Mouse (Mus musculus) mature B cell (primary cell): Measurements from ENCODE around the gene Srgn.

ENCODE experiments used
- in situ Hi-C: fragments of 300-500 bp; cut with MboI; formaldehyde crosslinking; loops from 2 replicates; pipeline ENCODE4 v1.14.3; 2019

Gene Srgn

DNA sequence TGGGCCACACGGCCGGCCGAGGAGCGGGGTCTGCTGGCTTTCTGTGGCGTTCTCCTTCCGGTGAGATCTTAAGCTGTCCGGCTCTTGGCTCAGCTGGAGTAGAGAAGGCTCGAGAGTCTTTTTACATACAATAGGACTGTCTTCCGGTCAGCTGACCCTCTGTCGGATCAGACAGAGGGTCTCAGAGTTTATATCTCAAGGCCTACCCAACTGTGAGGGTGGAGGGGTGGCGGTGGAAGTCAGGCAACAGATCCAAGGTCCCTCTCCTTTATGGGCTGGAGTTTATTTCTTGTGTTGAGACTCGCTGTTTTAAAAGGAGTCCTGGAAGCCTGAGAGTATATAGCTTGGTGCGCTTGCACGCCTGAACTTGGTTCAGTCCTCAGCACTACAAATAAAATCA lies at the start of gene Srgn:
Srgn (minus strand) TSS at position 101 of the 400 bp plus-strand sequence.
- in situ Hi-C loops = no loop called here

DNA sequence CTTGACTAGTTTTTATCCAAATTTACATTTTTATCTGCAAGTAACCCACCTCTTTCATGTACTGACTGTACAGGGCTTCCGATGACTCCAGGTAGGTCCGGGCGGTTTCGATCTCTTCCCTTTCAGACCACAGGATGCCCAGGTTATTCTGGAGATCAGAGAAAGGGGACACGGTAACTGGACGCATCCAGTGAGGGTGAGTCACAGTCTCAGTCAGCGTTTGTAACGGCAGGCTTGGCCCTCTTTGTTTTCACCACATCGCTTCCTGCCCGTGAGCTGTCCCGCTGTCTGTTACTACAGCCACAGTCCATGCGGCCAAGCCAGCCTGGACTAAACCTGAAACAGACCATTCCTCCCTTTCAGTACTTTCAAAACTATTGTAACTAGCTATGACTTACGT lies 47.8 kb upstream of the Srgn start:
- in situ Hi-C loops = no loop called here

DNA sequence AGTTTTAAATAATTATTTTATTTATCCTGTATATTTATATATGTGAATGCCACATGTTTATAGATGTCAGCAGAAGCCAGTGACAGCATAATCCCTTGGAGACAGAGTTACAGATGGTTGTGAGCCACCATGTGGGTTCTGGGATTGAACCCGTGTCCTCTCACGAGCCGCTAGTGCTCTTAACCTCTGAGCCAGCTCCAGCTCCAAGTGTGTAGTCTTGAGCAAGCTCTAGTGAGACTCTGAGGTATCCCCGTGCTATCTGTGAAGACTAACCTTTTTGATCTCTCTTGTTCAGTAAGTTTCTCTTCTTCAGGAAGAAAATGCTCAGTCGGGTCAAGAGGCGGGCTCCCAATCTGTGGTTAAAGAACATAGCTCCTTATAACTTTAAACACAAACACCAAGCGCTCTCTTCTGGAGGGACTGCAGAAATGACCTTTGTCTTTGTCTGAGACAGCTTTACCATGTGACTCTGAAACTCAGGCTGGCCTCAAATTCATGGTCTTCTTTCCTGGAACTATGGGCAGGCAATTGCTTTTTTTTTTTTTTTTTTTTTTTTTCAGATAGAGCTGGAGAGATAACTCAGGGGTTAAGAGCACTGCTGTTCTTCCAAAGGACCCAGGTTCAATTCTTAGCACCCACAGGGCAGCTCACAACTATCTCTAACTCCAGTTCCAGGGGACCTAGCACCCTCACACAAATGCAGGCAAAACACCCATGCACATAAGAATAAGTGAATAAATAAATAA lies 43.0 kb upstream of the Srgn start:
- in situ Hi-C loops = no loop called here

DNA sequence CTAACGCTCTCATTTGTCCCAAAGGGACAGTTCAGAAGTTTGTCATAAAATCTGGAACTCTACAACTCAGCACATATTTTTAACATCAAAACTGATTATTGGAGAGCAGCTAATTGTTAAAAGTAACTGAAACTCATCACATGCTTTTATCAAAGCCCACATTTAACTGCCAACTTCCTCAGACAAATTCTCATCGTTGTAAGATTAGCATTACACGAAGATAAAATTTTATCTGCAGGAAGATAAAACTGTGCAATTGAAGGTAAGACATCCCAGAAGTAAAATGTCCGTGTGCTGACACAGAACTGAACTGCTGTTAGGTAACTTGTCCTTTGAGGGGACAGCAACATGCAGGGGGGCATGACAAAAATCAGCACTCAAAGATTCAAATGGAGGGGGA lies 41.6 kb upstream of the Srgn start:
- in situ Hi-C loops = no loop called here

DNA sequence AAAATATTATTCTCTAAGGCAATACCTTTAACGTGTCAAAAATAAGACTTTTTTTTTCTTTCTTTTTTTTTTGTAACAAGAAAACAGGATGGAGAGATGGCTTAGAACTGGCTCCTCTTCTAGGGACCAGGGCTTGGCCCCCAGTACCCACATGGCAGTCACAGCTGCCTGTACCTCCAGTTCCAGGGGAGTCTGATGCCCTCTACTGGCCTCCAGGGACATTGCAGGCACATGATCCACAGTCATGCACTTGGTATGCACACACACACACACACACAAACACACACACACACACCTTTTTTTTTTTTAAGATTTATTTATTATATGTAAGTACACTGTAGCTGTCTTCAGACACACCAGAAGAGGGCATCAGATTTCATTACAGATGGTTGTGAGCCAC lies 30.5 kb upstream of the Srgn start:
- in situ Hi-C loops = no loop called here

DNA sequence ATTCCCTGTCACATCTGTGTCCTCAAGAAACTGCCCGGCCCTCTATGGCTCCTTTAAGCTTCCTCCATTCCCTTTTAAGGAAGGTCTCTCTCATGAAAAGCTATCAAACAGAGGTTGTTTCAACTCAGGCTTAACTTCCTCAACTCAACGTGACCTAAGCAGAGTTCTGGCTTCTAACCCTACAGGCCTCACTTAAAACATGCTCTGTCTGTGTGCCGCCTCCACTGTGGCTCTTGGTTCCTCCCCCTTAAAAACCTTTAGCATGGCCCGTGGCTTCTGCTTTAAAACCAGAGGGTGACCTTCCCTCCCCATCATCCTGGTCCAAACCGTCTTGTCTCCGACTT lies 29.3 kb upstream of the Srgn start:
- in situ Hi-C loops = no loop called here

DNA sequence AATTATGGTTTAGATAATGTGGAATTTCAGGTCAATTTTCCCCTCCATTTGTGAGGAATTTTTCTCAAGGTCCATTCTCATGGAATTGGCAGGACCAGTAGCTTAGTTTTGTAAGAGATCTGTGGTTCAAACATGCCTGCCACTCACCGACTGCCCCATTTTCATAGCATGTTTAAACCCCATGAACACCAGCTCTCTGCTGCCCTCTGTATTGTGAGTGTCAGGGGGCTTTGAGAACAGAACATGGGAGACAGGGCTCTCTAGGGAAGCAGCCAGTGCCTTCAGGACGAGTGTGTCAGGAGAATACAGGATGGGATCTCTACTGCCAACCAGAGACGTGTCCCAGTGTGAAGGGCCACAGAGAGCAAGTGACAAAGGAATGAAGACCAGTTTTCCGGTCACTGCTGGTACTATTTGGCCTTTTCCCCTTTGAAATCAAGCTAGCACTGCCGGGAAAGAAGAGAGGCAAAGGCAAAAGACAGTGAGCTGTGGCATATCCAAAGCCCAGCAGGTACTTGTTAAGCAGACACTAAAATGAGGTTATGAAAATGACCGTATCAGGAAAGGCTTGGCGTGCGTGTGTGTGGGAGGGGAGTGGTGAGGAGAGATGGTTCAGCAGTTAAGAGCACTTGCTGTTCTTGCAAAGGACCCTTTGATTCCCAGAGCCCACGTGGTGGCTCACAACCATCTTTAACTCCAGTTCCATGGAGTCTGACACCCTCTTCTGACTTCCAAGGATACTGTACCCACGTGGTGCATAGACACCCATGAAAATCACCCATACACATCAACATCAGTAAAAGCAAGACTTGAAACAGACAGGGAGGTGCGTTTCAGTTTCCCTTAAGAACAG lies 28.7 kb upstream of the Srgn start:
- in situ Hi-C loops = no loop called here

DNA sequence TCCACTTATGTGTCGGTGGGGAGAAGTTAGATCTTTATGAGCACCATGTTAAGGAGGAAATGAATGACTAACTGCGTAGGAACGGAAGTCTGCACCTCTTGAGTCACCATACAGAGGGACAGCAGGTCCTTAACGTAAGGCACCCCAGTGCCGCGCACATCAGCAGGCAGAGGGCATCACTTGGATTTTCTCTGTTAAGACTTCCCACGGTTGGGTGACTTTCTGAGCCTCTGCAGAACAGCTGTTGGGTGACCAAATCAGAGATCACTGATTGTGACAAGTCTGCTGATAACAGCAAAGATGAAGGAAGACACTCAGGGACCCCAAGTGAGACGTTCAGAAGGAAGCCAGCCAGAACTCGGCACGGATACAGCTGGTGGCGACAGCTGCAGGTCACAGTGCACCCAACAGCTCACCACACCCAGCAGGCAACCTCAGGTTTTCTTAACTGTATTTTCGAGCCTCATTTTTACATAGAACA lies 26.4 kb upstream of the Srgn start:
- in situ Hi-C loops = no loop called here

DNA sequence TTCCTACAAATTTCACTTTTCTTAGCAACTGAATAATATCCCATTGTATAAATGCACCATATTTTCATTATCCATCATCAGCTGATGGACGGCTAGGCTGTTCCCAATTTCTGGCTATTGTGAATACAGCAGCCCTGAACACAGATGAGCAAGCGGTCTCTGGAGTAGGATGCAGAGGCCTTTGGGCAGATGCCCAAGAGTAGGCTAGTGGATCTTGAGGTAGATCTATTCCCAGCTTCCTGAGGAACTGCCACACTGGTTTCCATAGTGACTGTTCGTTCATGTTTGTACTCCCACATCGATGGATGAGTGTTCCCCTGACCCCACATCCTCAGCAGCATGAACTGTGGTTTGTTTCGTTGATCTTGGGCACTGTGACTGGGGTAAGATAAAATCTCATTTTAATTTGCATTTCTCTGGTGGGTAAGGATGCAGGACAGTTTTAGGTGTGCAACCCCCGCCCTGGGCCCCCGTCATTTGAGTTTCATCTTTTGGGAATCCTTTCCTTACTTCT lies 23.6 kb upstream of the Srgn start:
- in situ Hi-C loops = no loop called here

DNA sequence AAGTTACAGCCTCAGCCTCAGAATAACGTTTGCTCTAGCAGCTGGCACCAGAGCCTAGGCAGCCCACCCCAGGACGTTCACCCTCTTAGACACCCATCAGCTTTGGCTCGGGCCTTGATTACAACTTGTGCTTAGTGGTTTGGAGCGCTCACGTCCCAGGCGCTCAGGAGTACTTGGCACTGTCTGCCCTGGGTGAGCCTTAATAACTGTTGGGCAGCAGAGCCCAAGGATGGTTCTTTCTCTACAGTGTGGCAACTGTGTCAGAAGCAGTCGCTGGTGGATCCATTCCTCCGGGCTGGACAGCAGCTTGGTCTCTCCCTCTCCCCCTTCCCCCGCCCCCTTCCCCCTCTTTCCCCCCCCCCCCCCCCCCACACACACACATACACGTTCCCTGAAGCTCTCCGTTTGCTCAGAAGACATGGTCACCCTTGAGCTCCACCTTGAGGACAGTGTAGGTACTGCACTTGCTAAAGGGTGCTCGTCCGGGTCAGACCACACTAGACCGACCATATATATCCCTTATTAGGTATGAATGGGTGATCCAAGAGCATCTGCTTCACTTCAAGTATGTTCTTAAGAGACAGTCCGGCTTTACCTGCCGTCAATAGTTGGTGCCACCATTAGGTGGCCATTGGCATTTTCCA lies 22.4 kb upstream of the Srgn start:
- in situ Hi-C loops = no loop called here

DNA sequence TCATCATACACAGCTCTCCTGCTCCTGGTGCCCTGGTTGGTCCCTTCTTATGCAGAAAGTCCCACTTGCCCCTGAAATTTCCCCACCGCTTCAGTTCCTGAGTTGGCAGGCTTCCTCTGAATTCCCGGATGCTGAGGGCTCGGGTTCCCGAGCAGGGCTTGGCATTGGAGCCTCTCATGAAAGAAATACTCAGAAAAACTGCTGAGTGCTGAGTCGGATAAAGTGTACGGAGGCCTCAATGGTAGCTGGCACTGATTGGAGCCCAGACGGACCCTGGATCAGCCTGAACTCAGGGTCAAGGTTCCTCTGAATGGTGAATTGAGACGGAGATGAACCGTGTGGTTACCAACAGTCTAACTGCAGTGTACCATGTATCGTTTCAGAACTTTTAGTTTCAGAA lies 19.2 kb upstream of the Srgn start:
- in situ Hi-C loops = no loop called here

DNA sequence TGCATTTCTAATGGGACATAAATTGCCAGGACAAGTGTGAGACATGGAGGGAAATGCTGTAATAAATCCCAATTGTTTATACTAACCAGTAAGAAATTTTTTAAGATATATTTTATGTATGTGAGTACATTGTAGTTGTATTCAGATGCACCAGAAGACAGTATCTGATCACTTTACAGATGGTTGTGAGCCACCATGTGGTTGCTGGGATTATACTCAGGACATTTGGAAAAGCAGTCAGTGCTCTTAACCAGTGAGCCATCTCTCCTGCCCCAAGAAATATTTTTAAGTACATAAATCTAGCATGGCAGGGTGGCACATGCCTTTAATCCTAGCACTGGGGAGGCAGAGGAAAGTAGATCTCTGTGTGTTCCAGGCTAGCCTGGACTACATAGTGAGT lies 18.5 kb upstream of the Srgn start:
- in situ Hi-C loops = no loop called here

DNA sequence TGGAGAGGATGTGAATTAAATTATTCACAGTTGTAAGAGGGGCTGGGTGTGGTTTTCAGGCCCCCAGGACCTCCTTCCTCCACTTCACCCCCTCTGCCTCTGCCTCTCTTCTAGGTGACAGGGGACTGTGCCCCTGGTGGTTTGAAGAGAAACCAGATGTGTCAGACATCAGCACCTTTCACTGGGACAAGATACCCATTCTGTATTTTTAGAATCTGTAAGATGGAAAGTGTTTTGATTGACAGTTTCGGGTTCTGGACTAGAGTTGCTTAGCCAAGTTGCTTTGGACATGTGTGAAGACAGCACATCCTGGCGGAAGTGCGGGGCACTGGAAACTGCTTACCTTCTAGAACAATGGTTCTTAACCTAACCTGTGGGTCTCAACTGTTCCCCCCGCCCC lies 17.1 kb upstream of the Srgn start:
- in situ Hi-C loops = loop anchor here (5.0 kb wide), 1 partner anchor 37 kb away; no protein-coding TSS in a partner anchor

DNA sequence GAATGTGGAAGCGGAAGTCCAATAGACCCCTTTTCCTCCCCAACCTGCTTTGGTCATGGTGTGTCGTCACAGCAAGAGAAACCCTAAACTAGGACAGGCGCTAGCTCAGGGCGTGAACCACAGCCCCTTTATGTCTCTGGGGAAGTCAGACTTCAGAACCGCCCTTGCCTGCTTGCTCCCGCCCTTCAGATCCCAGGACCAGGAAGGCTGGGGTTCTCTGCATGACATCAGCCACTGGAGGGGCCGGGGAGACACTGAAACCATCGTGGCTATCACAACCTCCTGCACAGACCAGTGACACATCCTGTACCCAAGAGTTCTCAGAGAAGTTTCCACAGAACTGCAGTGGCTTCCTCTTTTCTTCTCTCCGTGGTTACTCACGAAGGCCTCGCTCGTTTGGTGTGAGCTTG lies 16.2 kb upstream of the Srgn start:
- in situ Hi-C loops = loop anchor here (5.0 kb wide), 1 partner anchor 36 kb away; no protein-coding TSS in a partner anchor

DNA sequence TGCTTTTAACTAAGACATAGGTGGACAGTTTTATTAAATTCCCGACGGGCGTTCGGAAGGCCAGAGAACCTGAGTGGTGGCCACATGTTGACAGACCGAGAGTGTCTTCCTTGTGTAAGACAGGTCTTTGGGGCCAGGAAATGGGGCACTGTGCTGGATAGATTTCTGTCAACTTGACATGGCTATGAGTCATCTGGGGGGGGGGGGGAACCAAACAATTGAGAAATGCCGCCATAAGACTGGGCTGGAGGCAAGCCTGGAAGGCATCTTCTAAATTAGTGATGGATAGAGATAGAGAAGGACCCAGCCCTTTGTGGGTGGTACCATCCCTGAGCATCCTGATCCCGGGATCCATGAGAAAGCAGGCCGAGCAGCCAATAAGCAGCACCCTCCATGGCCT lies 15.7 kb upstream of the Srgn start:
- in situ Hi-C loops = loop anchor here (5.0 kb wide), 1 partner anchor 36 kb away; no protein-coding TSS in a partner anchor

DNA sequence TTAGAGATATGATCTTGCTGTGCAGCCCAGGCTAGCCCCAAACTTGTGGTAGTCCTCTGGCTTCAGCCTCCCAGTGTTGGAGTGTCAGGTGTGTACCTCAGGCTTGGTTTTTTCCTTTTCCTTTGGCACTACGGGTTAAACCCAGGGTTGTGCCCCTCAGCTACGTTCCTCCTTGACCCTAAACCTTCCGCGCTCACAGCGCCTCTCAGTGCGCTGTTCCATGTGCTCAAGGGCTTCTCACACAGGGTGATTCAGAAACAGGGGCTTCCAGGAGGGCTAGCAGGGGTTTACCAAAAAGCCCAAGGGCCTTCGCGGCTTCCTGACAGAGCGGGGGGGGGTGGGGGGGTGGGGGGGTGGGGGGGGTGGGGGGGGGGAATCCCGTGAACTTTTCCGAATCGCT lies 15.3 kb upstream of the Srgn start:
- in situ Hi-C loops = loop anchor here (5.0 kb wide), 1 partner anchor 35 kb away; no protein-coding TSS in a partner anchor

DNA sequence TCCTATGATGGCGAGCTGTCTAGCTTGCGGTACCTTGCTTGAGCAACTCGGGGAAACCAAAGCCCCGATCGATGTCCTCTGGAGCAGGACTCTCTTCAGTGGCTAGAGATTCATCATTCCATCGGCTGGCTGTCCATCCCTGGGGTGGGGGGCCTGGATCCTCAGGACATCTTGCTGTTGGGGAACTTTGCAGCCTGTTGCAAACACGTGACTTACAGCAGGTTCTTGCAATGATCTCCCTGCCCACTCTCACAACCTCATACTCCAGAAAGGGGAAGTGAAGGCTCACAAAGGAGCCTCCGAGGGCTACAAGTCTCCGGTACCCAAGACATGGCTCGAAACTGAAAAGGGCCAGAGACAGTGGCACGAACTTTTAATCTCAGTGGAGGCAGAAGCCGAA lies 14.2 kb upstream of the Srgn start:
- in situ Hi-C loops = loop anchor here (5.0 kb wide), 1 partner anchor 34 kb away; no protein-coding TSS in a partner anchor

DNA sequence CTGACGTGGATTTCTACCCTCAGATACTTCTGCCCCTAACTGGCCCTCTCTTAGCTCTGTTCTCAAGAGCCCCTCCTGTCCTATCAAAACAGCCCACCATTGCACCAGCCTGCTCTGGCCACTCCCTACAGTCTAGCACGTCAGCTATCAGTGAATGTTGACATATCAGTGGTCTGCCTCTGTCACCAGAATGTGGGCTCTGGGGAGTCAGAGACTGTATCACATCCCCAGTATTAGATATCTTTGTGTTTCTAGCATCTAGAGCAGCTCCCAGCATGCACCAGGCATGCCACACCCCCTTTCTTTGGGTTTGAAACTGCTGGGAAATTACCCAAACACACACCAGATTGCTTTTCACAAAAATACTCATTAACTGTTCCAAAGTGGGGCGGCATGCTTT lies 13.5 kb upstream of the Srgn start:
- in situ Hi-C loops = loop anchor here (5.0 kb wide), 1 partner anchor 33 kb away; no protein-coding TSS in a partner anchor

DNA sequence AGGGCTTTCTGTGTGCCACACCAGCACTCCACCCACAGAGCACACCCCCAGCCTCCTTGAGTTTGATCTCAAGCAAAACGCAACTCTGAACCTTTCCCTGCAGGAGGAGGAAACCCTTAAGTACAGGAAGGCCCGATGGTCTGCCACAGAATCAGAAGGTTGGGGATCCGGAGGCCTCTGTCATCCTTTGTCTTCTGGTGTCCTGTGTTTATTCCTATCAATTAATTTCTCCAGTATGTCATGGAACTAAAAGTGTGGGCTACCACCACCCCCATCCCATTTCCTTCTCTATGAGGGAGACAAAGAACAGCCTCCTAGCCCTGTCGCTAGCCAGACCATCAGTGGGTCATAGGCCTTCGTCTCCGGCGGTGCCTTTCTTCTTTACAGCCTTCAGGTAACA lies 7.3 kb upstream of the Srgn start:
- in situ Hi-C loops = no loop called here

DNA sequence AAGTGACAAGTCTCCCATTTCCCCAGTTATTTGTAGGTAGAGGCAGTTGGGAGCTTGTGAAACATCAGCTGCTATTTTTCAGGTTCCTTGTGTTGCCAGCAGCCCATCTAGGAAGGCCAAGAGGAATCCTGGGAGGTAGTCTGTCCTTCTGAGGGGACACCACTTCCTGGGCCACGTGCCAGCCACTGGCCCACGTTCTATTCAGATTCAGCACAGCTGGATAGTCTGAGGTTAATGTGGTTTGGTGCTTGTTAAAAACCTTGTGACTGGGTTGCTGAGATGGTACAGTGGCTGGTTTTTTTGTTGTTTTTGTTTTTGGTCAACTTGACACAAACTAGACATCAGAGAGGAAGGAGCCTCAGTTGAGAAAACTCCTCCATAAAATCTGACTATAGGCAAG lies 5.6 kb upstream of the Srgn start:
- in situ Hi-C loops = no loop called here

DNA sequence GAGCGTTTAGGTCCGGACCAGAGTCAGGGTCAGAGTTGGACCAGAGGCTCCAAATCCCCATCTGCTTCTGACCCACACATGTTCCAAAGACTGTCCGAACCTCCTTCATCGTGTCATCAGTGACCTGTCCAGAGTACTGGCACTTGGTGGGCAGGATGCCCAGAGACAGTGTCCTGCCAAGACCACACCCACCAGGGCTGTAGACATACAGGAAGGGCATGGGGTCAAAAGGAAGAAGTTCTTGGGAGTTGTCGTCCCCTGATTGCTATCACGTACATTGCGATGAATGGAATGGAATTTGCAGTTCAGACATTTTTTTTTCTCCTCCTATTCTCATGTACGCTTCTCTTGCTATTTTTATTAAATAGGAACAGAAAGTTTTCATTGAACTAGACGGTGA lies 2.9 kb upstream of the Srgn start:
- in situ Hi-C loops = no loop called here

DNA sequence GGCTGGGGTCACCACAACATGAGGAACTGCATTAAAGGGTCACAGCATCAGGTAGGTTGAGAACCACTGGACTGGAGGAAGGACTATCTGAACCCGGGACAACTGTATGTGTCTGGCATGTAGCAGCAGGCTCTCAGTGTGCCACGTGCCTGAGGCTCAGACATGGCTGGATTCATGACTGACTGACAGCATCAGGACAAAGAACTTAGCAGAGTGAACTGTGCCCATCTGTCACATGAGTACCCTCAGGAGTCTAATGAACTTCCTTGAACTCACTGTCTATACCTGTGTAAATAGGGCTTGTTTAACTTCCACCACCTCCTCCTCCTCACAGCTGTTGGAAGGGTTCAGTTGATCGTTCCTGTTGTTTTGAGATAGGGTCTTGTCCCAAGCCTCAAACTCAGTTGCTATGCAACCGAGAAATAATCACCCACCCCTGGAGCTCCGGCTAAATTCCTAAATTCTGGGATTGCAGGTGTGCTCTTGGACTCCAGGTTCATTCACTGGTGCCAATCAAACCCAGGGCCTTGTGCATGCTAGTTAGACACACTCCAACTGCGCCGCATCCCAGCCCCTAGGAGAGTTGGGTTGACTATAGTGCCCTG lies 4.8 kb downstream of the Srgn start:
- in situ Hi-C loops = no loop called here
